Comparison of ENCODE assay signal across 10 mouse cellular contexts in genomic region chr17:24708646-24709045, GRCm38 (mm10). TPM values are rescaled to one million over a fixed set of nuclear protein-coding genes. Genes with fewer than 3 reads are reported as not detected.
DNase-seq lines count a peak whose midpoint lies in the region; ATAC-seq and TF ChIP-seq lines count a peak whose summit lies in the region.
"Had no signal": no experiment of that assay in that cellular context is flagged by ENCODE, and none has a peak within 500 bp of the region (broad histone marks: within the 10 kb centered on the region; RNA-seq: fewer than 3 reads in every experiment).

No protein-coding gene starts in this region.

- H3K4me2 ChIP-seq in heart, embryonic 12.5 days: peak overlapping the region; percentile 93
- no peak overlapping the region for H3K4me2 ChIP-seq in midbrain, postnatal 0 days (ENCODE audit: low read depth, low read length, poor library complexity, severe bottlenecking)
- H3K4me2 ChIP-seq in midbrain, embryonic 11.5 days: no peak overlapping the region
- H3K4me2 ChIP-seq in intestine, postnatal 0 days (replicated peaks; ENCODE audit: low read depth): no peak overlapping the region
- H3K4me2 ChIP-seq in stomach, postnatal 0 days (replicated peaks; ENCODE audit: low read depth): no peak overlapping the region

- WGBS in heart, embryonic 12.5 days: 42% methylated on average over 2 of the region's 2 CpGs
- WGBS in midbrain, postnatal 0 days: 30% methylated on average over 2 of the region's 2 CpGs
- 28% methylated on average over 2 of the region's 2 CpGs for WGBS in midbrain, embryonic 11.5 days
- WGBS in intestine, postnatal 0 days: 30% methylated on average over 2 of the region's 2 CpGs
- WGBS in stomach, postnatal 0 days: 34% methylated on average over 2 of the region's 2 CpGs

- no peak for DNase-seq in heart, adult 18-20 months
- no peak for DNase-seq in midbrain, postnatal 0 days (ENCODE audit: low spot score)
- DNase-seq in midbrain, embryonic 11.5 days (ENCODE audit: low spot score, missing footprints): no peak
- DNase-seq in stomach, postnatal 0 days (ENCODE audit: low spot score): no peak
- DNase-seq in cerebellum, adult 11 months: no peak
- no peak for DNase-seq in adrenal gland, postnatal 10 days

- H3K27ac ChIP-seq in heart, embryonic 12.5 days (ENCODE audit: poor library complexity, severe bottlenecking): no peak overlapping the region
- no peak overlapping the region for H3K27ac ChIP-seq in midbrain, postnatal 0 days (ENCODE audit: low read depth, low read length)
- H3K27ac ChIP-seq in midbrain, embryonic 11.5 days (ENCODE audit: low read depth, low read length): no peak overlapping the region
- no peak overlapping the region for H3K27ac ChIP-seq in intestine, postnatal 0 days (ENCODE audit: low read depth, low read length)
- H3K27ac ChIP-seq in stomach, postnatal 0 days (replicated peaks): no peak overlapping the region

- no peaks in the 10 kb centered on the region for H3K27me3 ChIP-seq in heart, embryonic 12.5 days (replicated peaks)
- H3K27me3 ChIP-seq in midbrain, postnatal 0 days (ENCODE audit: insufficient read depth, low read length): no peaks in the 10 kb centered on the region
- no peaks in the 10 kb centered on the region for H3K27me3 ChIP-seq in midbrain, embryonic 11.5 days (ENCODE audit: control insufficient read depth, insufficient read depth, low read length)
- H3K27me3 ChIP-seq in intestine, postnatal 0 days (replicated peaks; ENCODE audit: control insufficient read depth, insufficient read depth, low read length): no peaks in the 10 kb centered on the region
- H3K27me3 ChIP-seq in stomach, postnatal 0 days (ENCODE audit: control insufficient read depth, insufficient read depth, low read length): no peaks in the 10 kb centered on the region

- H3K4me1 ChIP-seq in heart, embryonic 12.5 days (replicated peaks): peaks cover 14% of the 10 kb centered on the region
- H3K4me1 ChIP-seq in midbrain, postnatal 0 days (ENCODE audit: insufficient read depth, low read length): no peaks in the 10 kb centered on the region
- H3K4me1 ChIP-seq in midbrain, embryonic 11.5 days (ENCODE audit: control insufficient read depth, insufficient read depth, low read length): peaks cover 6% of the 10 kb centered on the region; the same call in 1 of the 2 replicates
- H3K4me1 ChIP-seq in intestine, postnatal 0 days (replicated peaks; ENCODE audit: control insufficient read depth, insufficient read depth, low read length): no peaks in the 10 kb centered on the region
- no peaks in the 10 kb centered on the region for H3K4me1 ChIP-seq in stomach, postnatal 0 days (replicated peaks; ENCODE audit: control insufficient read depth, insufficient read depth)

- H3K36me3 ChIP-seq in heart, embryonic 12.5 days: peaks cover 20% of the 10 kb centered on the region
- peaks cover 17% of the 10 kb centered on the region for H3K36me3 ChIP-seq in midbrain, postnatal 0 days (ENCODE audit: insufficient read depth, low read length)
- H3K36me3 ChIP-seq in midbrain, embryonic 11.5 days (ENCODE audit: control insufficient read depth, insufficient read depth, low read length): peaks cover 12% of the 10 kb centered on the region
- H3K36me3 ChIP-seq in intestine, postnatal 0 days (ENCODE audit: control insufficient read depth, insufficient read depth): peaks cover 17% of the 10 kb centered on the region; the same call in 1 of the 2 replicates
- peaks cover 11% of the 10 kb centered on the region for H3K36me3 ChIP-seq in stomach, postnatal 0 days (ENCODE audit: control insufficient read depth, insufficient read depth, low read length)

- no peak for ATAC-seq in heart, embryonic 12.5 days (ENCODE audit: insufficient number of reproducible peaks, low FRiP score)
- no peak for ATAC-seq in midbrain, postnatal 0 days (ENCODE audit: low FRiP score)
- ATAC-seq in midbrain, embryonic 11.5 days (ENCODE audit: low FRiP score): no peak
- ATAC-seq in intestine, postnatal 0 days: no peak
- 0 out of 2 replicates have a peak, but pooled peaks have one; percentile 9 for ATAC-seq in stomach, postnatal 0 days (ENCODE audit: low FRiP score, low TSS enrichment)

- TF ChIP-seq CTCF in midbrain, postnatal 0 days (IDR thresholded peaks at IDR 0.05): peak; percentile 66
- peak; percentile 69 for TF ChIP-seq CTCF in intestine, postnatal 0 days (IDR thresholded peaks at IDR 0.05; ENCODE audit: low read depth)
- peak; percentile 66 for TF ChIP-seq CTCF in stomach, postnatal 0 days (IDR thresholded peaks at IDR 0.05; ENCODE audit: low read depth)

- no peak overlapping the region; the same call in 1 of the 2 replicates for H3K9ac ChIP-seq in heart, embryonic 12.5 days
- H3K9ac ChIP-seq in midbrain, postnatal 0 days (replicated peaks; ENCODE audit: low read length, poor library complexity, severe bottlenecking): no peak overlapping the region
- no peak overlapping the region for H3K9ac ChIP-seq in midbrain, embryonic 11.5 days (ENCODE audit: low read length)
- H3K9ac ChIP-seq in intestine, postnatal 0 days (ENCODE audit: low read depth, low read length): no peak overlapping the region
- no peak overlapping the region for H3K9ac ChIP-seq in stomach, postnatal 0 days (ENCODE audit: low read length)

- peak overlapping the region; percentile 91; the same call in 1 of the 2 replicates for H3K4me3 ChIP-seq in heart, embryonic 12.5 days
- H3K4me3 ChIP-seq in midbrain, postnatal 0 days (ENCODE audit: low read depth, low read length): no peak overlapping the region
- H3K4me3 ChIP-seq in midbrain, embryonic 11.5 days (ENCODE audit: low read depth, low read length): no peak overlapping the region
- no peak overlapping the region for H3K4me3 ChIP-seq in intestine, postnatal 0 days (ENCODE audit: low read depth, low read length)
- H3K4me3 ChIP-seq in stomach, postnatal 0 days (ENCODE audit: low read depth, low read length): no peak overlapping the region

- no peak for TF ChIP-seq EP300 in stomach, postnatal 0 days (optimal IDR thresholded peaks at IDR 0.05)

- H3K9me3 ChIP-seq in heart, embryonic 12.5 days (replicated peaks): no peaks in the 10 kb centered on the region
- no peaks in the 10 kb centered on the region for H3K9me3 ChIP-seq in midbrain, postnatal 0 days (ENCODE audit: low read length)
- H3K9me3 ChIP-seq in midbrain, embryonic 11.5 days (ENCODE audit: control insufficient read depth, low read length): no peaks in the 10 kb centered on the region
- no peaks in the 10 kb centered on the region for H3K9me3 ChIP-seq in intestine, postnatal 0 days (ENCODE audit: control insufficient read depth)
- no peaks in the 10 kb centered on the region for H3K9me3 ChIP-seq in stomach, postnatal 0 days (ENCODE audit: control insufficient read depth, low read length)

RNA-seq across cellular contexts. Expression of gene Tbl3, which starts 1.2 kb away (rescaled TPM):
- polyA plus RNA-seq in heart, embryonic 12.5 days (2016; fragmentation: Nextera tagmentation; extraction: Ambion mirVana): 45.9 and 49.5 TPM in 2 replicates
- 10 to 100 TPM; 18.0 to 20.1 TPM for total RNA-seq in heart, adult 18-20 months (2021)
- 44.0 and 56.4 TPM in 2 replicates for total RNA-seq in midbrain, postnatal 0 days (2014; rRNA removed)
- polyA plus RNA-seq in midbrain, postnatal 0 days (2015; fragmentation: Nextera tagmentation; extraction: Ambion mirVana): 38.2 and 46.7 TPM in 2 replicates
- 91.0 and 97.5 TPM in 2 replicates for polyA plus RNA-seq in midbrain, embryonic 11.5 days (2014; fragmentation: Nextera tagmentation; extraction: Ambion mirVana)
- 23.8 and 25.2 TPM in 2 replicates for polyA plus RNA-seq in intestine, postnatal 0 days (2015; fragmentation: Nextera tagmentation; extraction: Ambion mirVana)
- 33.7 and 36.3 TPM in 2 replicates for polyA plus RNA-seq in stomach, postnatal 0 days (2015; fragmentation: Nextera tagmentation; extraction: Ambion mirVana)
- total RNA-seq in adrenal gland, postnatal 10 days (2021): 10 to 100 TPM; 39.1 to 39.9 TPM

RNA-seq across cellular contexts. Expression of gene Rnf151, which starts 9.2 kb away (rescaled TPM):
- polyA plus RNA-seq in heart, embryonic 12.5 days (2016; fragmentation: Nextera tagmentation; extraction: Ambion mirVana): not detected in 2 replicates
- not detected for total RNA-seq in heart, adult 18-20 months (2021)
- not detected in 2 replicates for total RNA-seq in midbrain, postnatal 0 days (2014; rRNA removed)
- polyA plus RNA-seq in midbrain, postnatal 0 days (2015; fragmentation: Nextera tagmentation; extraction: Ambion mirVana): not detected in 2 replicates
- polyA plus RNA-seq in midbrain, embryonic 11.5 days (2014; fragmentation: Nextera tagmentation; extraction: Ambion mirVana): 0.22 TPM in 1 of 2 replicates, not detected in the other
- not detected in 2 replicates for polyA plus RNA-seq in intestine, postnatal 0 days (2015; fragmentation: Nextera tagmentation; extraction: Ambion mirVana)
- polyA plus RNA-seq in stomach, postnatal 0 days (2015; fragmentation: Nextera tagmentation; extraction: Ambion mirVana): 0.10 TPM in 1 of 2 replicates, not detected in the other
- total RNA-seq in adrenal gland, postnatal 10 days (2021): under 1 TPM in 1 of 2 experiments, not detected in 1; 0.24 TPM
- polyA plus RNA-seq: limb, embryonic 11.5 days; stomach, embryonic 14.5 days had no signal

RNA-seq across cellular contexts. Expression of gene Rps2, which starts 9.3 kb away (rescaled TPM):
- polyA plus RNA-seq in heart, embryonic 12.5 days (2016; fragmentation: Nextera tagmentation; extraction: Ambion mirVana): 810 and 828 TPM in 2 replicates
- total RNA-seq in heart, adult 18-20 months (2021): 100 to 1,000 TPM; 701 to 738 TPM
- 2,209 and 2,389 TPM in 2 replicates for total RNA-seq in midbrain, postnatal 0 days (2014; rRNA removed)
- 749 and 802 TPM in 2 replicates for polyA plus RNA-seq in midbrain, postnatal 0 days (2015; fragmentation: Nextera tagmentation; extraction: Ambion mirVana)
- polyA plus RNA-seq in midbrain, embryonic 11.5 days (2014; fragmentation: Nextera tagmentation; extraction: Ambion mirVana): 1,270 and 1,392 TPM in 2 replicates
- 757 and 776 TPM in 2 replicates for polyA plus RNA-seq in intestine, postnatal 0 days (2015; fragmentation: Nextera tagmentation; extraction: Ambion mirVana)
- 1,081 and 1,135 TPM in 2 replicates for polyA plus RNA-seq in stomach, postnatal 0 days (2015; fragmentation: Nextera tagmentation; extraction: Ambion mirVana)
- total RNA-seq in adrenal gland, postnatal 10 days (2021): 100 to 1,000 TPM; 785 to 825 TPM

RNA-seq across cellular contexts. Expression of gene Noxo1, which starts 12.6 kb away (rescaled TPM):
- polyA plus RNA-seq in heart, embryonic 12.5 days (2016; fragmentation: Nextera tagmentation; extraction: Ambion mirVana): 1.3 and 1.8 TPM in 2 replicates
- total RNA-seq in heart, adult 18-20 months (2021): under 1 TPM; 0.77 to 0.99 TPM
- total RNA-seq in midbrain, postnatal 0 days (2014; rRNA removed): 7.2 and 11.1 TPM in 2 replicates
- 1.9 and 2.1 TPM in 2 replicates for polyA plus RNA-seq in midbrain, postnatal 0 days (2015; fragmentation: Nextera tagmentation; extraction: Ambion mirVana)
- polyA plus RNA-seq in midbrain, embryonic 11.5 days (2014; fragmentation: Nextera tagmentation; extraction: Ambion mirVana): 0.97 and 1.5 TPM in 2 replicates
- polyA plus RNA-seq in intestine, postnatal 0 days (2015; fragmentation: Nextera tagmentation; extraction: Ambion mirVana): 32.4 and 38.0 TPM in 2 replicates
- 3.3 and 3.7 TPM in 2 replicates for polyA plus RNA-seq in stomach, postnatal 0 days (2015; fragmentation: Nextera tagmentation; extraction: Ambion mirVana)
- total RNA-seq in adrenal gland, postnatal 10 days (2021): 1 to 10 TPM; 4.3 to 6.6 TPM

RNA-seq across cellular contexts. Expression of gene Gfer, which starts 12.7 kb away (rescaled TPM):
- polyA plus RNA-seq in heart, embryonic 12.5 days (2016; fragmentation: Nextera tagmentation; extraction: Ambion mirVana): 34.0 and 37.8 TPM in 2 replicates
- total RNA-seq in heart, adult 18-20 months (2021): 10 to 100 TPM; 24.0 to 24.3 TPM
- 28.0 and 44.3 TPM in 2 replicates for total RNA-seq in midbrain, postnatal 0 days (2014; rRNA removed)
- 36.7 and 39.4 TPM in 2 replicates for polyA plus RNA-seq in midbrain, postnatal 0 days (2015; fragmentation: Nextera tagmentation; extraction: Ambion mirVana)
- polyA plus RNA-seq in midbrain, embryonic 11.5 days (2014; fragmentation: Nextera tagmentation; extraction: Ambion mirVana): 54.8 and 59.6 TPM in 2 replicates
- polyA plus RNA-seq in intestine, postnatal 0 days (2015; fragmentation: Nextera tagmentation; extraction: Ambion mirVana): 42.0 and 42.2 TPM in 2 replicates
- polyA plus RNA-seq in stomach, postnatal 0 days (2015; fragmentation: Nextera tagmentation; extraction: Ambion mirVana): 27.2 and 27.7 TPM in 2 replicates
- total RNA-seq in adrenal gland, postnatal 10 days (2021): 10 to 100 TPM; 36.0 to 36.8 TPM
